ENCODE assay signal across 7 mouse cellular contexts in genomic region chr5:142854877-142855276, GRCm38 (mm10). TPM values are rescaled to one million over a fixed set of nuclear protein-coding genes. Genes with fewer than 3 reads are reported as not detected.
DNase-seq lines count a peak whose midpoint lies in the region; ATAC-seq and TF ChIP-seq lines count a peak whose summit lies in the region.

No protein-coding gene starts in this region.

- H3K4me3 ChIP-seq in E14TG2a.4 (replicated peaks; ENCODE audit: low read length): no peak overlapping the region
- H3K4me3 ChIP-seq in forebrain, embryonic 16.5 days (replicated peaks; ENCODE audit: low read length): no peak overlapping the region

- WGBS in forebrain, embryonic 16.5 days: 74% methylated on average over 10 of the region's 10 CpGs

- no peaks in the 10 kb centered on the region for H3K9me3 ChIP-seq in E14TG2a.4 (ENCODE audit: low read length)
- no peaks in the 10 kb centered on the region for H3K9me3 ChIP-seq in forebrain, embryonic 16.5 days (ENCODE audit: control insufficient read depth, low read length)

- H3K4me1 ChIP-seq in E14TG2a.4 (replicated peaks; ENCODE audit: low read depth, low read length): peaks cover 52% of the 10 kb centered on the region
- peaks cover 11% of the 10 kb centered on the region for H3K4me1 ChIP-seq in forebrain, embryonic 16.5 days (replicated peaks; ENCODE audit: control insufficient read depth, insufficient read depth, low read length)

- TF ChIP-seq CTCF in E14TG2a.4 (conservative IDR thresholded peaks at IDR 0.05; ENCODE audit: low read length): peak; percentile 96

- no peak overlapping the region for H3K27ac ChIP-seq in forebrain, embryonic 16.5 days (ENCODE audit: low read length)

- DNase-seq in layer of hippocampus, adult 11-12 months (ENCODE audit: low spot score): peak; percentile 68
- no peak for DNase-seq in layer of hippocampus, adult 9-10 months (ENCODE audit: low spot score)
- DNase-seq in ZHBTc4 (ENCODE audit: low read depth, low spot score): peak; percentile 94
- DNase-seq in layer of hippocampus, postnatal 10 days (ENCODE audit: low spot score in 2 of 2): peak; percentile 88 to 90
- peak; percentile 42 for DNase-seq in splenic B cell, adult 2 months (ENCODE audit: low read depth, low spot score)

- H3K36me3 ChIP-seq in E14TG2a.4 (ENCODE audit: insufficient read depth, low read length): no peaks in the 10 kb centered on the region
- no peaks in the 10 kb centered on the region for H3K36me3 ChIP-seq in forebrain, embryonic 16.5 days (ENCODE audit: control insufficient read depth, insufficient read depth)
- no peaks in the 10 kb centered on the region for H3K36me3 ChIP-seq in splenic B cell, adult 2 months (ENCODE audit: control insufficient read depth, insufficient read depth, low read length, poor library complexity, severe bottlenecking)

- no peak overlapping the region for H3K9ac ChIP-seq in forebrain, embryonic 16.5 days (replicated peaks; ENCODE audit: low read depth, low read length)

- no peaks in the 10 kb centered on the region for H3K27me3 ChIP-seq in E14TG2a.4 (ENCODE audit: insufficient read depth, low read length)
- H3K27me3 ChIP-seq in forebrain, embryonic 16.5 days (replicated peaks; ENCODE audit: control insufficient read depth, insufficient read depth, low read length): no peaks in the 10 kb centered on the region
- no peaks in the 10 kb centered on the region for H3K27me3 ChIP-seq in splenic B cell, adult 2 months (ENCODE audit: control insufficient read depth, insufficient read depth, low read length, poor library complexity, severe bottlenecking)

- no peak overlapping the region for H3K4me2 ChIP-seq in forebrain, embryonic 16.5 days (ENCODE audit: low read length)

- ATAC-seq in forebrain, embryonic 16.5 days: 0 out of 2 replicates have a peak, but pooled peaks have one; percentile 21

RNA-seq across cellular contexts. Expression of gene Tnrc18, which starts 37.4 kb away (rescaled TPM):
- polyA plus RNA-seq in forebrain, embryonic 16.5 days (2015; fragmentation: Nextera tagmentation; extraction: Ambion mirVana): 34.8 and 40.4 TPM in 2 replicates
- total RNA-seq in layer of hippocampus, postnatal 10 days (2021): 100 to 1,000 TPM; 197 to 220 TPM

RNA-seq across cellular contexts. Expression of gene Fbxl18, which starts 40.3 kb away (rescaled TPM):
- 29.5 and 31.4 TPM in 2 replicates for polyA plus RNA-seq in forebrain, embryonic 16.5 days (2015; fragmentation: Nextera tagmentation; extraction: Ambion mirVana)
- total RNA-seq in layer of hippocampus, postnatal 10 days (2021): 10 to 100 TPM; 38.5 to 40.1 TPM

RNA-seq across cellular contexts. Expression of gene Actb, which starts 51.7 kb away (rescaled TPM):
- polyA plus RNA-seq in forebrain, embryonic 16.5 days (2015; fragmentation: Nextera tagmentation; extraction: Ambion mirVana): 15,087 and 15,431 TPM in 2 replicates
- total RNA-seq in layer of hippocampus, postnatal 10 days (2021): 1,000 to 10,000 TPM; 4,137 to 4,167 TPM
